Mouse (Mus musculus): ENCODE data around the gene Kantr. TPM values are rescaled to one million over a fixed set of nuclear protein-coding genes. Genes with fewer than 3 reads are reported as not detected.
"Not testable (repeated sequence)": the region's sequence is repeated elsewhere in the genome, so short reads cannot be mapped to it uniquely, and the experiment has no call there.

The Kantr gene
- polyA plus RNA-seq, 1 experiment, result 8.3 TPM

GRCm38 (mm10) chrX:152342358-152342901, 15.1 kb upstream of the Kantr start, which contains the start of gene Tspyl2:
Gene Tspyl2, minus strand, starts transcription at chrX:152342425.
- Histone ChIP-seq H3K4me3 (replicated peaks; ENCODE audit: control insufficient read depth, low read depth, low read length) (peak within 1 kb of the TSS; percentile 74), H3K27ac (ENCODE audit: control insufficient read depth, insufficient read depth, low read depth, low read length, poor library complexity) (peak within 1 kb of the TSS; percentile 15), H3K4me1 (ENCODE audit: control insufficient read depth, insufficient read depth, low read length) (no peaks in the 10 kb centered on the region)
- TF ChIP-seq CTCF (IDR thresholded peaks at IDR 0.05; ENCODE audit: control insufficient read depth, insufficient read depth, low read length), result no peak
- peak; percentile 82; the same call in 1 of the 2 replicates for TF ChIP-seq POLR2A (IDR thresholded peaks at IDR 0.05; ENCODE audit: borderline replicate concordance, control insufficient read depth, low read depth, low read length)
- 7% methylated on average over 24 of the region's 27 CpGs for WGBS

GRCm38 (mm10) chrX:152341496-152341895, 14.2 kb upstream of the Kantr start:
- WGBS, result 38% methylated on average over 11 of the region's 11 CpGs
- Histone ChIP-seq H3K27ac (ENCODE audit: control insufficient read depth, insufficient read depth, low read depth, low read length, poor library complexity) (no peak overlapping the region), H3K4me3 (replicated peaks; ENCODE audit: control insufficient read depth, low read depth, low read length) (peak overlapping the region; percentile 43), H3K4me1 (ENCODE audit: control insufficient read depth, insufficient read depth, low read length) (no peaks in the 10 kb centered on the region; the same call in 1 of the 2 replicates)
- no peak for TF ChIP-seq CTCF (IDR thresholded peaks at IDR 0.05; ENCODE audit: control insufficient read depth, insufficient read depth, low read length)
- TF ChIP-seq POLR2A (IDR thresholded peaks at IDR 0.05; ENCODE audit: borderline replicate concordance, control insufficient read depth, low read depth, low read length), result no peak

- peak overlapping the region; percentile 70 for H3K4me3 ChIP-seq (replicated peaks; ENCODE audit: control insufficient read depth, low read depth, low read length)
- 20% methylated on average over 33 of the region's 33 CpGs for WGBS
- TF ChIP-seq POLR2A (IDR thresholded peaks at IDR 0.05; ENCODE audit: borderline replicate concordance, control insufficient read depth, low read depth, low read length) (0 out of 2 replicates have a peak, but pooled peaks have one; percentile 29), CTCF (IDR thresholded peaks at IDR 0.05; ENCODE audit: control insufficient read depth, insufficient read depth, low read length) (no peak)
- H3K4me1 ChIP-seq (ENCODE audit: control insufficient read depth, insufficient read depth, low read length), result no peaks in the 10 kb centered on the region; the same call in 1 of the 2 replicates
- H3K27ac ChIP-seq (ENCODE audit: control insufficient read depth, insufficient read depth, low read depth, low read length, poor library complexity), result peak overlapping the region; percentile 63; the same call in 1 of the 2 replicates
Measured at GRCm38 (mm10) chrX:152336546-152337332, 9.4 kb upstream of the Kantr start.

- not testable (repeated sequence) for H3K27ac ChIP-seq (ENCODE audit: control insufficient read depth, insufficient read depth, low read depth, low read length, poor library complexity); H3K4me3 ChIP-seq (replicated peaks; ENCODE audit: control insufficient read depth, low read depth, low read length); H3K4me1 ChIP-seq (ENCODE audit: control insufficient read depth, insufficient read depth, low read length)
- WGBS, result 46% methylated on average over 4 of the region's 4 CpGs
Measured at GRCm38 (mm10) chrX:152336123-152336522, 8.8 kb upstream of the Kantr start.

GRCm38 (mm10) chrX:152329400-152329799, 2.1 kb upstream of the Kantr start:
- H3K4me3 ChIP-seq (replicated peaks; ENCODE audit: control insufficient read depth, low read depth, low read length); H3K4me1 ChIP-seq (ENCODE audit: control insufficient read depth, insufficient read depth, low read length); H3K27ac ChIP-seq (ENCODE audit: control insufficient read depth, insufficient read depth, low read depth, low read length, poor library complexity): not testable (repeated sequence)

- Histone ChIP-seq H3K4me3 (replicated peaks; ENCODE audit: control insufficient read depth, low read depth, low read length) (peak overlapping the region; percentile 35), H3K4me1 (ENCODE audit: control insufficient read depth, insufficient read depth, low read length) (no peaks in the 10 kb centered on the region), H3K27ac (ENCODE audit: control insufficient read depth, insufficient read depth, low read depth, low read length, poor library complexity) (no peak overlapping the region)
- TF ChIP-seq POLR2A (IDR thresholded peaks at IDR 0.05; ENCODE audit: borderline replicate concordance, control insufficient read depth, low read depth, low read length) (no peak), CTCF (IDR thresholded peaks at IDR 0.05; ENCODE audit: control insufficient read depth, insufficient read depth, low read length) (no peak)
- 19% methylated on average over 8 of the region's 8 CpGs for WGBS
Measured at GRCm38 (mm10) chrX:152327689-152328052, 376 bp upstream of the Kantr start.

- TF ChIP-seq CTCF (IDR thresholded peaks at IDR 0.05; ENCODE audit: control insufficient read depth, insufficient read depth, low read length) (no peak), POLR2A (IDR thresholded peaks at IDR 0.05; ENCODE audit: borderline replicate concordance, control insufficient read depth, low read depth, low read length) (no peak)
- 81% methylated on average over 1 of the region's 1 CpGs for WGBS
- Histone ChIP-seq H3K4me1 (ENCODE audit: control insufficient read depth, insufficient read depth, low read length) (no peaks in the 10 kb centered on the region), H3K27ac (ENCODE audit: control insufficient read depth, insufficient read depth, low read depth, low read length, poor library complexity) (no peak overlapping the region), H3K4me3 (replicated peaks; ENCODE audit: control insufficient read depth, low read depth, low read length) (no peak overlapping the region)
Measured at GRCm38 (mm10) chrX:152323584-152323983, 3.7 kb downstream of the Kantr start.

GRCm38 (mm10) chrX:152322776-152323175, 4.5 kb downstream of the Kantr start:
- Histone ChIP-seq H3K4me1 (ENCODE audit: control insufficient read depth, insufficient read depth, low read length) (no peaks in the 10 kb centered on the region), H3K4me3 (replicated peaks; ENCODE audit: control insufficient read depth, low read depth, low read length) (no peak overlapping the region), H3K27ac (ENCODE audit: control insufficient read depth, insufficient read depth, low read depth, low read length, poor library complexity) (no peak overlapping the region)
- WGBS, result 6% methylated on average over 2 of the region's 2 CpGs
- no peak for TF ChIP-seq CTCF (IDR thresholded peaks at IDR 0.05; ENCODE audit: control insufficient read depth, insufficient read depth, low read length)

- no peak for TF ChIP-seq POLR2A (IDR thresholded peaks at IDR 0.05; ENCODE audit: borderline replicate concordance, control insufficient read depth, low read depth, low read length)
- no peak for TF ChIP-seq CTCF (IDR thresholded peaks at IDR 0.05; ENCODE audit: control insufficient read depth, insufficient read depth, low read length)
- Histone ChIP-seq H3K27ac (ENCODE audit: control insufficient read depth, insufficient read depth, low read depth, low read length, poor library complexity) (no peak overlapping the region), H3K4me1 (ENCODE audit: control insufficient read depth, insufficient read depth, low read length) (no peaks in the 10 kb centered on the region), H3K4me3 (replicated peaks; ENCODE audit: control insufficient read depth, low read depth, low read length) (no peak overlapping the region)
- 73% methylated on average over 4 of the region's 4 CpGs for WGBS
Measured at GRCm38 (mm10) chrX:152320535-152320934, 6.8 kb downstream of the Kantr start.

All from bone marrow, adult 2 months (tissue).